Mouse (Mus musculus): ENCODE data around the gene Izumo2.
A peak's percentile ranks its signal among the peaks of the same experiment; 100 is the strongest.

The Izumo2 gene

DNA sequence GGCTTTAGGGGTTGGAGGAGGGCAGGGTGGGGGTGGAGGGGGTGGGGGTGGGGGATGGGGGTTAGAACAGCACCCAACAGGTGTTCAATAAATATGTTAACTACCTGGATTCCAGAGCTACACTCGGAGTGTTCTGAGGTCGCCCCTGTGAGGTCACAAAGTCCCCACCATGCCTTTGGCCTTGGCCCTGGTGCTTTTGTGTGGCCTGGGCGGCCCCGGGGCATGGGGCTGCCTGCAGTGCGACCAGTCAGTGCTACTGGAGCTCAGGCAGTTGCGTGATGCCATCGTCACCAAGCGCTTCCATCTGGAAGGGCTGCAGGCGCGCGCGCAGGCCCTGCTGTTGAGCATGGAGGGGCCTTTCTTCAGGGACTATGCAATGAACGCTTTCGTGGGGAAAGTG is at the start of gene Izumo2:
Gene Izumo2, plus strand, starts transcription at position 169 of the 400 bp plus-strand sequence.
- DNase-seq: no peak

DNA sequence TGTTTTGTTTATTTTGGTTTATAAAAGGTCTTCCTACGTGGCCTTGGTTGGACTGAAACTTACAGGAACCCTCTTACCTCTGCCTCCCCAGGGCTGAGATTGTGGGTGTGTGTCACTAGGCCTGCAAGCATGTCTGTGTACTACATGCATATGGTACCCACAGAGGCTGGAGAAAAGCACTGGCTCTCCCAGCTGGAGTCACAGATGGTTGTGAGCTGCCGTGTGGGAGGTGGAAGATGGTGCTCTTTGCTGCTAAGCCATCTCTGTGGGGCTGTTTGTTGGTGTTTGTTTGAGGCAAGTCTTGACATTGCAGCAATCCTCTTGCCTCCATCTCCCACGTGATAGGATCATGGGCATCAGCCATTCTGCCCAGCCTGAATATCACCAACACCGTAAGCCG is 47.3 kb upstream of the Izumo2 start:
- DNase-seq: peak; percentile 46

- DNase-seq: no peak
Measured at GRCm38 (mm10) chr7:44662168-44662567, 46.4 kb upstream of the Izumo2 start.

DNA sequence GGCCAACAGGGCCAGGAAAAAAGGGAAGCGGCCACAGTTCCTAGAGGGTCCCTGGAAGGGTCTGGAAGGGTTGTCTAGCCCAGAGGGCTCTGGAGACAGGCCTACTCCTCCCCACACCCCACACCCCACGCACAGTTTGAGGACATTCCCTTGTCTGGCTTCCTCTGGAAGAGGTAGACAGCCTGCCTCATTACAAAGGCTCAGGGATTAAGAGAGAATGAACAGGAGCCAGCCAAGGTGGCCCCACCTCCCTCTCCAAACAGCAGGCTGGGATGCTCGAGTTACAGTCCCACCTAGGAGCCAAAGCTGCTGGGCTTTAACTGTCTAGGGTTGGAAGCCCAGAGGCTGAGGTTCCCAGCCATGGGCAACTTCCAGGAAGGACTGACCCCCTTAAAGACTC is 46.0 kb upstream of the Izumo2 start:
- DNase-seq: no peak

GRCm38 (mm10) chr7:44663546-44663945 is 45.0 kb upstream of the Izumo2 start:
- DNase-seq: no peak

DNA sequence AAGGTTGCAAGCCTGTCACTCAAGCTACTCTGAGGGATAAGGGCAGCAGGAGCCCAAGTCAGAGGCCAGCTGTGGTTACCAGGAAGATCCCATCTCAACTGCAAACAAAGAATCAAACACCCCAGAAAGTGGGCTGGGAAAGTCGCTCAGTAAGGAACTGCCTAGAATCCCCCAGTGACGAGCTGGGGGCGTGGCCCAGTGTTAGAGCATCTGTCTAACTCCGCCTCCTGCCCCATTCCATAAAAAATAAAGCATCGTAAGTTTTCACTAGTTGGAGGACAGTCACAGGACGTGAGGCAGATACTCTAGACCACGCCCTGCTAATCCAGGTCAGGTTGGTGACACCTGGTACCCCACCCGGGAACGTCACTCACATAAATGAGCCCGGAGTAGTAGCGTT is 43.8 kb upstream of the Izumo2 start:
- no peak for DNase-seq

- no peak for DNase-seq
Measured at GRCm38 (mm10) chr7:44666462-44666861, 42.1 kb upstream of the Izumo2 start.

DNA sequence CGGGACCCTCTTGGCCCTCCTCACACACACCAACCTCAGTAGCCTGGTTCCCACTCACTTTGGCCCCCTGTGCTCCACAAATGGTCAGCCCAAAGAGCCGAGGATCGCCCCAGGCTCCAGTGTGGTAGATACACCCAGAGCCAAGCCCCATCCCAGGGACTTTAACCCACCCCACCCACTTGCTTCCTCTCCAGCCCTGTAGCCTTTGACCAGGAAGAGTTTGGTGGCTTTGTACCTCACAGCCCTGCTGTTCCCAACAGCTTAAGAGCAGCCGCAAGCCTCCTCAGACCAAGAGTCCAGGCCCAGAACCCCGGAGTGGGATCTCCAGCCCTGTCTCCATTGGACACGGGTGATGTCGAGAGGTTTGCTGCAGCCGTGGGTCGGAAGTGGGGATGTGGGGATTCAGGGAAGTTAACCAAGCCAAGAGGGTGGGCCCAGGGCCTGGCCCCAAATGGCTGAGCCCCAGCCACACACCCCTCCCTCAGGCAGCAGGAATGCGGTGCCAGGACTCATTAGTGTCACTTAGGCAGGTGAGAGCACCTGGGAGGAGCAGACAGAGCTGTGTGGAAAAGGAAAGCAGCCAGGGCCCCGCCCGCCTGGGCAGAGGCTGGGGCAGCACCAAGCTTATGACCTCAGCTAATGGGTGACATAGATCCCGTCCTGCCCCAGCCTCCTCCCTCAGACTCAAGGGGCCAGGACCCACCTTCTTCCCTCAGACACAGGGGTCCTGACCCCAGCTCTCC is 40.4 kb upstream of the Izumo2 start:
- DNase-seq: no peak

GRCm38 (mm10) chr7:44669103-44669502 is 39.4 kb upstream of the Izumo2 start:
- no peak for DNase-seq

DNA sequence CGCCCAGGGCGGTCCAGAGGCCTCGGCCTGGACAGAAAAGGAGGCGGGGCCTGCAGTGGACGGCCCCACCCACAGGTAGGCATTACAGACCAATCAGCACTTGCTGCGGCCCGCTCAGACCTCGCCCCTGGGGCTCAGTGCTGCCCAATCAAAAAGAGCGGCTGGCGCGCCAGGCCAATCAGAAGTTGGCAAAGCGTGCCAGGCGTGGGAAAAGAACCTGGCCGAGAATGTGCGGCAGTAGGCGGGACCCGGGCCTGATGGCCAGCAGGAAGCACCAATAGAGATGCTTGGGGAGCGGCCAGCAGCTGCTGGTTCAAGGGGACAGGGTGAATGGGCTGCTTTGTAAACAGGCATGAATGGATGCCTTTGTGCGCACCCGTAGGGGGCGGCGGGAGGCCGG is 37.7 kb upstream of the Izumo2 start, which contains the start of gene Myh14:
Gene Myh14, minus strand, starts transcription at position 41 of the 400 bp plus-strand sequence.
- DNase-seq: peak; percentile 89

GRCm38 (mm10) chr7:44672193-44672592 is 36.3 kb upstream of the Izumo2 start:
- no peak for DNase-seq

DNA sequence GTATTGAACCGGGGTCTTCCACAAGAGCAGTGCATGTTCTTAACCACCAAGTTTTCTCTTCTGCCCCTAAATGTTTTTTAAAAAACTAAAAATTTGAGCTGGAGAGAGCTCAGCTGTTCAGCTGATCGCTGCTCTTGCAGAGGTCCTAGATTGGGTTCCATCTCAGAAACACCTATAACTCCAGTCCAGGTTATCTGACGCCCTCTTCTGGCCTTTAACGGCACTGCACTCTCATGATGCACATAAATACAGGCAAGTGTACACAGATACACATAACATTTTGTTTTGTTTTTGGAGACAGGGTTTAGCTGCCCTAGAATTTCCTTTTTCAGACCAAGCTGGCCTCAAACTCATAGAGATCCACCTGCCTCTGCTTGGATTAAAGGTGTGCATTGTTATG is 34.0 kb upstream of the Izumo2 start:
- no peak for DNase-seq

GRCm38 (mm10) chr7:44675171-44675570 is 33.4 kb upstream of the Izumo2 start:
- no peak for DNase-seq

DNA sequence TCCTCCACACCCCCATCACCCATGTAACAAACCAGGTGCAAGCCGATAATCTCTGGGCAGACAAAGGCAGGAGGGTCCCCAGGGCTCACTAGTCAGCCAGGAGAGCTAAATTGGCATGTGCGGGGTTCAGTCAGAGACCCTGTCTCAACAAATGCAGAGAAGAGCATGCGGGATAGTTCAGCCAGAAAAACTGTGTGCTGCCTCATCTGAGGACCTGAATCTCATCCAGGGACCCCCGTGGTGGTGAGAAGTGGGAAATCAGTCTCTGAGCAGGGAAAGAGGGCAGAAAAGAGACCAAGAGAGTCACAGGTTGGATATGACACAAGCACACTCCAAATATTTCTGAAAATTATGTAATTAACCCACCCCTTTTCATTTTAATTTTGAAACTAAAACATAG is 32.4 kb upstream of the Izumo2 start:
- no peak for DNase-seq

DNA sequence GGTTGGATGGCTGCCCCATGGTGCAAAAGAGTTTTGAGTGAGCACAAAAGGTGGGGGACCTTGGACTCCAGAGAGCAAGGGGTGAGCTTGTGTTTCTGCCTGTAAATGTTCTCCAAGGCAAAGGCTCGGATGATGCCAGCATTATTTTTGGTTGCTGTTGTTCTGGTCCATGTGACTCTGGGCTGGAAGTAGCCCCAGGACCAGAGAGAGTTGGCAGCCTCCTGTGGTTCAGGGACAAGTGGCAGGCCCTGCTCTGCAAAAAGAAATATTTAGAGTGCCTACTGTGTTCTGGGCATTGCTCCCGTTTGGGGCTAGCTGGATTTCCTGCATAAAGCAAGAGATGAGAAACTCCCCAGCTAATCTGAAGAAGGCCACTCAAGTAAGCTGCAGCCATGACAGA is 31.9 kb upstream of the Izumo2 start:
- no peak for DNase-seq

- no peak for DNase-seq
Measured at GRCm38 (mm10) chr7:44683656-44684055, 24.9 kb upstream of the Izumo2 start.

- no peak for DNase-seq
Measured at GRCm38 (mm10) chr7:44685531-44686402, 22.8 kb upstream of the Izumo2 start.

DNA sequence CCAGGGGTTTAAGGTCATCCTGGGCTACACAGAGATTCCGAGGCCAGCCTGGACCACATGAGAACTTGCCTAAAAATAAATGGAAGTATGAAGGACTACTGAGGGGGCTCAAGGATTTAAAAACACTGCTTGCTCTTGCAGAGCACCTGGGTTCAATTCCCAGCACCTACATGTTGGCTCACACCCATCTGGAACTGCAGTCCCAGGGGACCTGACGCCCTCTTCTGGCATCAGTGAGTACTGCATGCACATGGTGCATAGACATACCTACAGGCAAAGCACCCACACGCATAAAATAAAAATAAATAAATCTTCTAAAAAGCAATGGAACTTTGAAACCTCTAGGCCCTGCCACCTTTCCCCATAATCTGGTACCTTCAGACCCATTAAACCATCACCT is 19.7 kb upstream of the Izumo2 start:
- no peak for DNase-seq

DNA sequence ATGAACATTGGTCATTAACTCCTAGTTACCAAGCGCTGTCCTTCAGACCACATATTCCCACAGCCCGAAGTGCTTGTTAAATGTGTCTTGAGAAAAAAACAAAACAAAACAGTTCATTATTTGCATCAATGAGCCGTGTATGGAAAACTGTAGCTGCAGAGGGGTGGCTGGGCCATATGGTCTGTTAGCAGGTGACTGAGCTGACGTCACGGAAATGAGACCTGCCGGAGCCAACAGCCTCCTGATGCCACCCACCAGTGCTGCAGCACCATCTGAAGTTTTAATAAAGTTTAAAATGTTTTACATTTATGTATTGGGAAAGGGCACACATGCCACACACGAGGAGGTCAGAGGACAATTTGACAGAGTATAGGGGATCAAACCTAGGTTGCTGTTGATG is 19.2 kb upstream of the Izumo2 start:
- DNase-seq: no peak

DNA sequence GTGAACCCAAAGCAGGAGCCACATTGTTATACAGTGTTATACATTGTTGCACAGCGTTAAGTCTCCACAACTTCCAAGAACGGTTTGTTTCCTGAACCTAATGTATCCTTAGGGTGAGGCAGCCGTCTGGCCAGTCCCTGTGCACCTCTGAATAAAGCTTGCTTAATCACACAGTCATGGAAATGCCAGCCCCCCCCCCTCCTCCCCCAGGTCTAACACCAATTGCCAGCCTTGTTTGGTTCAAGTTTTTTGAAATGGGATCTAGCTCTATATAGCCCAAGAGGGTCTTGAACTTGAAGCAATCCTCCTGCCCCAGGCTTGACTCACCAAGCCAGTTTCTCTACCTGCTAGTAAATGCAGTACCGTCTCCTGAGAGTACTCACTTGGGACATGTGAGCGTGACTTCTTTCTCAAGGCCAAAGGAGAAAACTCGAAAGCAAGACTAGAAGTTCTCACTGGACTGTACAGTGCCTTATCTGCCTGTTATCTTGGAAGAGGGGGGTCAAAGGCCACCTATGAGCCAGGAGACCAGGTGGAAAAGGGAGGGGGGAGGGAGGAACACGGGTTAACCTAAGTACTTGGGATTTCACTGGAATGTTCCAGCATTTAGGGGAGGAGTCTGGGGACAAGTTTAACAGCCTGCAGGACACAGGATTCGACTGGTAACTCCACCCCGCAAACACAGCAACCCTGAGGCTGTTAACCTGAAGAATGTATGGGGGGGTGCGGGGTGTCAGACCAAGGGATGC is 14.9 kb upstream of the Izumo2 start:
- DNase-seq: no peak

DNA sequence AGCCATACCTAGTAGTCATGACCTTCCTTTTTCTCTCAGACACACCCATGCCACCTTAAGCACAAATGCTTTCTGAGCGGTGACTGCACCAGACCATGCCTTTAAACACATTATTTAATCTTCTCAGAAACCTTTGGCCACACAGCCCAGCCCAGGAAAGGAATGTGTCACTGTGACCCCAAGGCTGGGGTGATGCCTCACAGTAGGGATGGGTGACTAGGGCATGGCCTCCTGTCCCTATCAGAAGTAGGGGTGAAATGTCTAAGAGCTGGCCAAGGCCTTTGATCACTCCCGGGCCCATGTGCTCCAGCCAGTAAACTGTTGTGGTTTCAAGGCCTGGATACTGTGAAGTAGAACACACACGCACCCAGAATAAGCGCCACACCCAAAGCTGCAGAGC is 13.3 kb upstream of the Izumo2 start:
- no peak for DNase-seq

GRCm38 (mm10) chr7:44697191-44697710 is 11.3 kb upstream of the Izumo2 start:
- no peak for DNase-seq

DNA sequence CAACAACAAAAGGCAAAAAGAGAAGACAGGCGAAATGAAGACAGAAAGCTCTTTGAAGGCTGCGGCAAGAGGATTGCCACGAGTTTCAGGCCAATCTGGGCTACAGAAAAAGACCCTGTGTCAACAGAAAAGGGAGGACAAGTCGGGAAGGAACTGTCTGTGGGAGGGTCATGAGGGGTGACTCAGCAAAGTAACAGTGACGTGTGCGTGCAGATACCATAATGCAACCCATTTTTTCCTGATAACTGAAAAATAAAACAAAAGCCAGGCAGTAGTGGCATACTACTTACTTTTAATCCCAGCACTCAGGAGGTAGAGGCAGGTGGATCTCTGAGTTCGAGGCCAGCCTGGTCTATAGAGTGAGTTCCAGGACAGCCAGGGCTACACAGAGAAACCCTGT is 10.6 kb upstream of the Izumo2 start:
- DNase-seq: no peak

Measured in right cerebral cortex, postnatal 14 days (tissue).